Mouse (Mus musculus) telencephalon, adult 2 months (tissue): ENCODE data around the gene Gimap4.

Source experiments
- DNase-seq: peaks from one replicate; pipeline ENCODE4 v3.0.0-alpha.2; 2011; ENCODE audit warnings: low read depth, low spot score

Gimap4 gene

DNA sequence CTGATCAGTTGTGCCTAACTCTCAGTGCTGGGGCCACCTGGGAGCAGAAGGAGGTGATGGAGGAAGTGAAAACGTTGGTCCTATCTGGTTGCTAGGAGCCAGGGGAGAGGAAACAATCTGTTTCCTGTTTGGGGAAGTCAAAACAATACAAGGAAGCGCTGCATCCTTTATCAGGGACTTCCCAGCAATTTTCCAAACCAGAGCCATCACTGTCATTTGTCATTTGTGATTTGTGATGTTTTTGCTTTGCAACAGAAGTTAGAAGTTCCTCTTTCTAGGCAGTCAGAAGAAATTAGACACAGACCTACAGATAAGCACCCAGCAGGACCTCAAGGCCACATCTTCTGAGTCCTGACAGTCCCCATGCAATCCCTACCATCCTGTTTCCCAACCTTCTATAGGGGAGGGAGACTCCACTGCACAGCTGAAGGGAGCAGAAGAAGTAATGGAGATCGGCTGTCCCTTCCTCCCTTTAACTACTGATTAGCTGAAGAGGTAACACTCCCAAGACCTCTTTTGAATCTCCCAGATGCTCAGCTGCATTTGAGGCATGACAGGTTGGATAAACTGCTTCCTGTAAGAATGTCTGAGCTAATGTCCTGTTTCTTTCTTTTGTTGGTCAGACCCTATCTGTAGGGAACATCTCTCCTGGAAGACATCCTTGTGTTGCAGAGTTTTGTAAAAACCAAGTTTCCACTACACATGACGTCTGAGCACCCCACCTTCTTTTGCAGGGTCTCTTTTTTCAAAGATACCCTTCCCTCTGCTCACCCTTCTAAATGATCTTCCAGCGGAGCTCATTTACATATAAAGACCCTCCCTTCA, 16.1 kb downstream of the Gimap4 start:
- DNase-seq = no peak

DNA sequence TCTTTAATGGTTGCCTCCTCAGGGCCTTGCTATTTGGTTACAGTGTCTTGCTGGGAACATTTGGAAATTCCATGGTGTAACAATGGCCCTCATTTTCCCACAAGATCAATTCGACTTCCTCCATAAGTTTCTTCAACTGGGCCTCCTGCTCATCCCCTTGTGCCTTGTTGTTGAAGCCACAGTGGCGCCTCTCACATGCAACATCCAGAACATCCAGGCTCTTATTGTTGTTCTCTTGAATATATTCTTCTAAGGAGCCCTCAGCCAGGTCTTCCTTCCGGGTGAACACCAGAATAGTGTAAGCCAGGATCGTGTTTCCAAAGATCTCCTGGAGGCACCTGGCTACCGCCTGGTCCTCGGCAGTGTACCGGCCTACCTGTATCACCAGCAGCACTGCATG, 17.8 kb downstream of the Gimap4 start:
- no peak for DNase-seq

DNA sequence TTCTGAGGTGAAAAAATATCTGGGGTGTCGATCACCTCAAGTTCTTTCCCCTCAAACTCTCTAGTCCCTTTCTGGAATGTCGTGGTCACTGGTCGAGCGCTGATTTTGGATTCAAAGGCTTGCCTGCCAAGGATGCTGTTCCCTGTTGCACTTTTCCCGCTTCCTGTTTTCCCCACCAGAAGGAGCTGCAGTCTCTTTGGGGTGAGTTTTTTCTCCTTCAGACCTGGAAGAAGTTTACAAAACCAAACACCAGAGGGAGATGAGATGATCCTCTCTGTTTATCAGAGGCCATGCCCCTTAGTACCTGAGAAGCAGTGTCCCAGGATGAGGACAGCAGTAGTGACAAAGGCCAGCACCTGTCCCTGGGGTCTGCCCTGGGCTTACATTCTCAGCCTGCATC, 18.3 kb downstream of the Gimap4 start:
- no peak for DNase-seq

DNA sequence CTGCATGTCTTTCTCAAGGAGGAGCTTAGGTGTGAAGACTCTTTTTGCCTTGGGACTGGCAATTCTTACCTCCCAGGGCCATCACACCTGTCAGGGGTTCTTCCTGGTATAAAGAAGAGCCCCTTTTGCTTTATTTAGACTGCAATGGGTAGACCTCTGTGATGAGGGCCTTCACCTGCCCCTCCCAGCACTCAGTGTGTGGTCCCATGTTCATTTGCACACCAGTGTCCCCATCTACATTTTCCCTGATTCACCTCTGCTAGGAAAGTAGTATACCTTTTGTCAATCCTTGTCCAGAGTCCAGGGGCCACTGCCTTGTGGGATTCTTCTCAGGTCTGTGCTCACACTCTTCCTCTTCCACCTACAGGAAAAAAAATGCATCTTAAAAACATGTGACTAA, 19.8 kb downstream of the Gimap4 start:
- no peak for DNase-seq

DNA sequence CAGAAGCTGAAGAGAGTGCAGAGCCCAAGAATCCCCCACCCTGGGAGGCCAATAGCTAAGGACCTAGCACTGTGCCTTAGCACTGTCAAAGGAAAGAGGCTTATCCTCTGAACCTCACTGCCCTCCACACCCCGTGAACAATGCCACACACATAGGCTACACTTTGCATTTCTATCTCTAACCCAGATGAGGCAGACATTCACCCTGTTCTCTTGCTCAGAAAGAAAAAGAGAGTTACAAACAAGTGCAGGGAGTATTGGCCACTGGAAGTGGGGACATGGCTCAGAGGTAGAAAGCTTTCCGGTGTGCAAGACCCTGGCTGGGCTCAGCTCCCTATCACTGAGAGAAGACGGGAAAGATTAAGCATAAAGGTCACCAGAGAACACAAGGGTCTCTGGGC, 21.8 kb downstream of the Gimap4 start:
- DNase-seq = no peak

DNA sequence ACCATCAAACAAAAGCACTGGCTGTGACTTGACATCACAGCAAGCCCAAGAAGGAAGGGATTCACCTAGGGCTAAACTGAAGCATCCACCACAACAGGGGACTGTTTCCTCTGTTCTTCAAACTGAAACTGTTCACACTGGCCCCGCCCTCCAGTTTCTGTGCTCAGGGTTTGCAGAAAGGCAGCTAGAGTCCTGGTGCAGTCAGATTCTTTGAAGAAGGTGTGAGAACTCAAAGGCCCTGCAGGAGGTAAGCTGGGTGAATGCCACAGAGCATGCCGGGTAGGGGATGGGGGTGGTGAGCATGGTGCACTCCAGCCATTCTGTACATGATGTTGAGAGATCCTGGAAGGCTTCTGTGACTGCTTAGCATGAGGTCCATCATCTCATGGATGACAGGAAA, 34.1 kb downstream of the Gimap4 start, which contains the start of the genes Gm28053 and Gimap7:
Gene Gm28053 (plus strand): TSS at position 153 of the 400 bp plus-strand sequence.
Gene Gimap7 (plus strand): TSS at position 167 of the 400 bp plus-strand sequence.
- no peak for DNase-seq

DNA sequence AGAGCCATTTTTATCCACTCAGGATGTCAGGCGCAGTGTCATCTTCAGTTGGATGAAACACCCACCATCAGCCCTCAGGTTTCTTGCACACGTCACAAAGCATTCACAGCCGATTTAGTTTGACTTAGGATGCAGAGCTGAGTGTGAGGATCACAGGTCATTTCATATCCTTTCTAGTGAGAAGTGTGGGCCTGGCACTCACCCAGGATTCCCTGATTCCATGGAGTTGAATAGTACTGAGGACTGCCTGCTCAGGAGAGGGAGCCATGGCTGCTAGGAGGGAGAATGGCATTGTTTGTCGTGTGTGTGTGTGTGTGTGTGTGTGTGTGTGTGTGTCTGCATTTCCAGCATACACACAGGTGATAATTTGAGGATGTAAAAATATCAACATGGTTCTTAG, 36.0 kb downstream of the Gimap4 start:
- DNase-seq = no peak

DNA sequence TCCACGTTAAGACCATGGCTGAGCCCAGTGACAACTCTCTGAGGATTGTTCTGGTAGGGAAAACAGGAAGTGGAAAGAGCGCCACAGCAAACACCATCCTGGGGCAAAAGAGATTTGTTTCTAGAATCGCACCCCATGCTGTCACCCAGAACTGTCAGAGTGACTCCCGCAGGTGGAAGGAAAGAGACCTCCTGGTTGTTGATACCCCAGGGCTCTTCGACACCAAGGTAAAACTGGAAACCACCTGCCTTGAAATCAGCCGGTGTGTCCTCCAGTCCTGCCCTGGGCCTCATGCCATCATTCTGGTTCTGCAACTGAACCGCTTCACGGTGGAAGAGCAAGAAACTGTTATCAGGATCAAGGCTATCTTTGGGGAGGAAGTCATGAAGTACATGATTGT, 39.1 kb downstream of the Gimap4 start:
- DNase-seq = no peak

DNA sequence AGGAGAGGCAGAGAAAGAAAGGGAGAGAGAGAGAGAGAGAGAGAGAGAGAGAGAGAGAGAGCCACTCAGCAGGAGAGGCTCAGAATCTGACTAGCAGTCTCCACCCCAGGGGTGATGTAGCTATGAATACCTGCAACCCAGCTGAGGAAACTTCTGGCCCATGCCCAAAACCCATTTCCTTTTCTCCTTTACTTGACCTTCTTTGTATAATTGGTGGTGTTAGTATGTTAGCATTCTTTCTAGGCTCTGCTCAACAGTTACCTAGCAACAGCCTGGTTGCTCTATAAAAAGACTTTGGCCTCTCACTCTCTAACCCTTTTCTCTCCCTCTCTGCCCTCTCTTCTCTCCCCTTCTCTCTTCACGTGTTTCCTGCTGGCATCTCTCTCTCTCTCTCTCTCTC, 41.1 kb downstream of the Gimap4 start:
- no peak for DNase-seq

DNA sequence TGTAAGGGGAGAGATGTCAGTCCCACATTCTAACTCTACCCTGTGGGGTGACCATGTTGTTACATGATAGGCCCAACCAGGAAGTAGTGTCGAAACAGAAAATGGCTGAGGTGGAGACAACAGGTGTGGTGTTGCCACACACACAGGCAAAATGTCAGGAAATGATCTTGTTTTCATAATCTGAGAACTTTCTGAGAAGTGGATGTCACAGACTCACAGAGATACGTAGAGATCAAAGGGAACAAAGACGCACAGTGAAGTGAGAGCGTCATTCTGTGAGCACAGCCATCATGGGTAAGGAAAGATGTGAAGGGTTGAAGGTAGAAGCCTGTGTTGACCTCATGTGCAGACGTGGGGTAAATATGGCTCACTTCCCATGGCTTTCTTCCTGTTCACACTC, 43.4 kb downstream of the Gimap4 start:
- no peak for DNase-seq

DNA sequence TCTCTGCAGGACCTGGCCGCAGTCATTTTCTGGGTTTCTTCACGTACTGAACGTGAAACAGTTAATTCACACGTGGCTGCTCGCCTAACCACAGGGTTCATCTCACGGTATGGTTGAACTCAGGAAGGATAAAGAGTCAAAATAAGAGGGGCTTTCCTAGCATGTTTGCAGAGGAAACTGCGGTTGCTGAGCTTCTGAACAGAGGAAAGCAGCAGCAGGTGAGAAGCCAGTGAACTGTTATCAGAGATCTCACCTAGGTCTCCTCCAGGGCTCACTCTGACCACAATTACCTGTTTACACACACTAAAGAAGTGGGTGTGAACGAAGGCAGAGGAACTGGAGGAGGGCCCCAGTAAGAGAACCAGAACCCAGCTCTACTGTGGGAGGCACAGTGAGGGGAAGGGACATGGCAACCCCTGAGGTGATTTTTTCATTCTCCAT, 48.5 kb downstream of the Gimap4 start:
- DNase-seq = no peak

DNA sequence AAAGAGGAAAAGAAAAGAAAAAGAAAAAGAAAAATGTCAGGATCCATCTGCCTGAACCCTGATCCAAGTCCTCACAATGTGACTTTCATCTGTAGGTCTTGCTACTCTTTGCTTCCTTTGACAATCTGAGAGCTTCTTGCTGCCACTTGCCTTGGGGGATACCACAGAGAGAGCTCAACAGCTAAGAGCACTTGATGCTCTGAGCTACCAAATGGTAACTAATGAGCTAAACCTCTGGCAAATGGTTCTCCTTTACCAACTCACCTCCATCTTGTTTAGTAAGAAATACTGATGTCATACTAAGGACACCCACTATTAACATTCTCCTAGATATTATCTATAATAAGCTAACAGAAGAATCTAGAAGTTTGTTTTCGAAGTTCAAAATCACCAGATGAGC, 49.3 kb downstream of the Gimap4 start:
- no peak for DNase-seq

DNA sequence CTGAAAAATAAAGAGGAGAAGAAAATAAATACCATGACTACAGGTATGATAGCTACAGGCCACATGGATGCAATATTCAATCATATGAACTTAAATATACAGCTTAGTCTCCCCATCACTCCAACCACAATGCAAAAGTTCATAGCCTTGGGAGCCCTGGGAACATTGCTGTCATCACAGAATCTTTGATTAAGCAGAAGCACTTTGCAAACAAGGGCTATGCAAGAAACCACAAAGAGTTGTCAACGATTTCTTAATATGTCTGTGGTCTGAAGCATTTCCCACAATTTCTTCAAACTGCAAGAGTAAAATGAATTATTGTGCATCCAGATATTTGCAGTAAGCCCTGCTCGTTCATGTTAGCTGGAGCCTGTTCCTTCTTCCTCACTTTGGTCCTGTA, 52.7 kb downstream of the Gimap4 start:
- DNase-seq = no peak

DNA sequence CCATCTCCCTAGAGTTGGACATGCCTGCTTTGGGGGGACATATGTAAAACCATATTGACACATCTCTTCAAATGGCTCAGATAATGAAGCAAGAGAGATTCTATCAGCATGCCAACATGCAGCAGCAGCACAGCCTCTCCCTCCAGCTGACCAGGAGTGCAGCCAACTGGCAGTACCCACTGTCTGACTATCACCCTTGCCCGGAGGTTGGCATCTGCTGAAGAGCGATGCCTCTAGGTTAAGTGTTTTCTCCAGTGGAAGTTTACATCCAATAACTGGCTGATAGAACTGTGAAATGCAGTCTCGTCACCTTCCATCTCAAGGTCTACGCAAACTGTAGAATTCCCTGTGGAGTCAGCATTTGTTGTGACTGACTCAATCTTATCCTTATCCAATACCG, 53.3 kb downstream of the Gimap4 start:
- DNase-seq = no peak

DNA sequence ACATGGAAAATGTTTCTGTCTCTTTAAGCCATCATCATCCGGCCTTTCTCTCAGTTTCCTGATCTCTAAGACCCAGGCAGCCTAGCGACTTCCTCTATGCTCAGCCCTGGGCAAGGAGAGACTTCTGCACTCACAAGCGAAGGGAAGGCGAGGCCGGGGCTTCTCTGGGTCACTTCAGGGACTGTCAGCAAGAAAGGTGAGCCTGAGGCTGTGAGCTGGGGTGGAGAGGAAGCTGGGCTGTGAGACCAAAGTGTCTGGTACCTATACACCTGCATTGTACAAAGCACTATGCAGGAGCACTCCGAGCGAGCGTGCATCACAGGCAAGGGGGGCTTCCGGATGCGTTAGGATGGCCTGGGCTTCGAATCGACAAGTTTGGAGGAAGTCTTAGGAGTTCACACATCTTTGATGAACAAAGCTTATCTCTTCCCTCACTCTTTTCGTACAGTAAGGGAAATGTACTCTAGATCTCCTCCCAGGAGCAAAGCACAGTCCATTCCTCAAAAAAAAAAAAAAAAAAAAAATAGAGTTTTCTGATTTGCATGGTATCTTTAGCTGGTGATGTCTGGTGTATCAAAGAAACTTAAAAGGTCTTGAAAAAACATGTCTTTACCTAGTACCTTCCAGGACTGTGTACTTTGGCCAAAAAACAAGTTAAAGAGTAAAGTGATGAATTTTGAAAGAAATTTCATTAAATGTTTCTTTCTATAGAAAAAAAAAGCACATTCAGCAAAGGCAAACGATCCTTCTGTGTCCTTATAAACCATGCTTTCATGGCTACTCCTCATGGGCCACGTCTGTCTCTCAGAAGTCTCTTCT, 54.8 kb downstream of the Gimap4 start, which contains the start of gene Gimap1:
Gene Gimap1 (plus strand): TSS at position 94 of the 819 bp plus-strand sequence.
- DNase-seq = no peak

DNA sequence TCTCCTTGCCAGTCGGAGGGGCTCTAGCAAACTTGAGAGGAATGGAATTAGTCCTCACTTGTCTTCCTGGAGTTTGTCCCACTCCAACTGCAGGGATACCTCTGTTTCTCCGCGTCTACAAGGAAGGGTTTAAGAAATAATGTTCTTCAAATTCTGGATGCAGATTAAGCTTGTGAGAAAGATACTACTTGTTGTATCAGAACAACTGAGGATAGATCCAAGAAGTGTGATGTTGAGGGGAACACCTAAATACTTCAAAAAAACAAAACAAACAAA, 55.4 kb downstream of the Gimap4 start:
- no peak for DNase-seq

DNA sequence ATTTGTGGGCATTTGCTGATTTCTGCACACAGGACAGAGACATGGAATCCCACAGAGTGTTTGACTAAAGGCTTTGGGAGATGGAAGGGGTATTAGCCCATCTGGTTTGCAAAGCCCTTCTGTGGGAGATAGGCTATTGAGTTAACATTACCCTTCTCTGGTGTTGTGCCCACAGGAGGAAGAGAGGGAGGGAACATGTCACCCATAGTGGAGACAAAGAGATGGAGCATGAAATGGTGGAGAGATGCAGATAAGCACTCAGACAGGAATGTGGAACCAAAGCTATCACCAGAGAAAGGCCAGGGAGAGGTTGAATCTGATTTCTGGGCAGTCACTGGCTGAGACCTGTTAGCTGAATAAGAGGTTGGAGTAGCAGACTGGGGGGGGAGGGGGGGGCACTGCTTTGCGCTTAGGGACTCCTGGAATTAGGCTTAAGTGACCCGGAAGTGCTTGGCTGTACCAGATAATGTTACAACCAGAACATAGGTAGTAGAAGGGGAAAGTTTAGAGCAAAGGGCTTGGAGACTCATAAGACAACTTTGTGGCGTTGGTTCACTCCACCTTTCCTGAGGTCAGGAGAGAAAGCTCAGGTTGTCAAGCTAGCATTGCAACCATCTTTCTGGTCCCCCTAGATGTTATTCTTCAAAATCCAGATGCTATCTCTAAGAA, 56.3 kb downstream of the Gimap4 start:
- DNase-seq = no peak

DNA sequence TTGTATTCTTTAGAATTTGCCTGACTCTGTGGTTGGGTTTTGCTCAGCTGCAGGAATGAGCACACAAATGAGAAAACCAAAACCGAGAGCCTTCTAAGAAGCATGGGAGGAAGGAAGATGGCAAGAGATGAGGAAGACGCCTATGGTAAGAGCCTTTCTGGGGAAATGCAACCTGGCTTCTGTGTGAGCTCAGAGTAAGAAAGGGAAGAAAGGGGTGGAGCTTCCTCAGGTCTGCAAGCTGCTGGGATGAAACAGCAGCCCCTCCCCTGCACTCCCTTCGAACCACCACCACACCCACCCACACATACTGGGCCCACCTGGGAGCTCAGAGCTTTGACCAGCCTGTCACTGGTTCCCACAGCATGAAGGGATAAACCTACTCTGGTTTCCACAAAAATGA, 56.9 kb downstream of the Gimap4 start:
- DNase-seq = no peak
